Mouse (Mus musculus) myocyte (in vitro differentiated cells): ENCODE data around the gene Srsf4. TPM values are rescaled to one million over a fixed set of nuclear protein-coding genes. Genes with fewer than 3 reads are reported as not detected.

Experiments used
- H3K27me3 ChIP-seq: one replicate; pipeline ENCODE4 v1.6.1; 2011; ENCODE audit not compliant: control insufficient read depth, insufficient read depth, insufficient read length
- H3K36me3 ChIP-seq: one replicate; pipeline ENCODE4 v1.6.1; 2011; ENCODE audit not compliant: control insufficient read depth, insufficient read depth
- H3K4me2 ChIP-seq: one replicate; pipeline ENCODE4 v1.6.1; 2011; ENCODE audit warnings: low read depth, control low read depth
- H3K4me3 ChIP-seq: one replicate; pipeline ENCODE4 v1.5.1; 2011; ENCODE audit warnings: mild to moderate bottlenecking, control low read depth, moderate library complexity
- H3K79me2 ChIP-seq: one replicate; pipeline ENCODE4 v1.6.1; 2011; ENCODE audit not compliant: control insufficient read depth, insufficient read depth
- H3ac ChIP-seq: one replicate; pipeline ENCODE4 v1.6.1; 2011; ENCODE audit not compliant: control insufficient read depth, insufficient read length
- CEBPB ChIP-seq: IDR thresholded peaks from 2 replicates; pipeline ENCODE4 v1.6.1; 2011; ENCODE audit warnings: mild to moderate bottlenecking, moderate library complexity; ENCODE audit not compliant: poor library complexity, insufficient read depth, severe bottlenecking
- E2F4 ChIP-seq: IDR thresholded peaks from one replicate; pipeline ENCODE4 v1.6.1; 2011; ENCODE audit warnings: mild to moderate bottlenecking, control low read depth, moderate library complexity; ENCODE audit not compliant: insufficient read depth
- MAX ChIP-seq: IDR thresholded peaks from one replicate; pipeline ENCODE4 v1.6.1; 2011; ENCODE audit warnings: low read depth, mild to moderate bottlenecking, control low read depth
- MYOD1 ChIP-seq, 3 experiments: IDR thresholded peaks; one replicate each; pipeline ENCODE4 v1.6.1; 2011; ENCODE audit warnings: control low read depth in 2 of 3, low read depth in 2 of 3, mild to moderate bottlenecking in 2 of 3, moderate library complexity in 1 of 3; ENCODE audit not compliant: insufficient read length in 2 of 3, control insufficient read depth in 1 of 3
- MYOG ChIP-seq, 3 experiments: IDR thresholded peaks; one replicate each; pipeline ENCODE4 v1.6.1; 2011; ENCODE audit warnings: control low read depth in 2 of 3, low read depth in 2 of 3, mild to moderate bottlenecking in 2 of 3; ENCODE audit not compliant: insufficient read length in 2 of 3, control insufficient read depth in 1 of 3, insufficient read depth in 1 of 3
- POLR2A ChIP-seq: IDR thresholded peaks from one replicate; pipeline ENCODE4 v1.6.1; 2011; ENCODE audit warnings: low read depth, mild to moderate bottlenecking, control low read depth, moderate library complexity; ENCODE audit not compliant: insufficient read length
- POLR2AphosphoS2 ChIP-seq: IDR thresholded peaks from one replicate; pipeline ENCODE4 v1.6.1; 2011; ENCODE audit warnings: low read depth, control low read depth; ENCODE audit not compliant: insufficient read length
- REST ChIP-seq: IDR thresholded peaks from one replicate; pipeline ENCODE4 v1.6.1; 2011; ENCODE audit warnings: mild to moderate bottlenecking, control low read depth, moderate library complexity; ENCODE audit not compliant: insufficient read depth, insufficient read length
- SRF ChIP-seq: IDR thresholded peaks from one replicate; pipeline ENCODE4 v1.6.1; 2011; ENCODE audit warnings: low read depth; ENCODE audit not compliant: control insufficient read depth, insufficient read length
- TCF12 ChIP-seq: IDR thresholded peaks from one replicate; pipeline ENCODE4 v1.6.1; 2011; ENCODE audit warnings: mild to moderate bottlenecking, control low read depth; ENCODE audit not compliant: poor library complexity, insufficient read depth, severe bottlenecking
- TCF3 ChIP-seq: IDR thresholded peaks from one replicate; pipeline ENCODE4 v1.6.1; 2011; ENCODE audit warnings: low read depth, control low read depth; ENCODE audit not compliant: insufficient read length
- USF1 ChIP-seq: IDR thresholded peaks from one replicate; pipeline ENCODE4 v1.6.1; 2011; ENCODE audit warnings: low read depth, mild to moderate bottlenecking, control low read depth, moderate library complexity
- polyA plus RNA-seq: library from polyadenylated mRNA; unstranded; fragments of >200 nt; fragmentation: generic; extraction: Trizol; gene quantifications from one replicate; pipeline ENCODE4 v1.2.1, GENCODE M21; 2012; ENCODE audit warnings: missing spikeins

Gene Srsf4
- polyA plus RNA-seq, 1 experiment: 33.5 TPM

DNA sequence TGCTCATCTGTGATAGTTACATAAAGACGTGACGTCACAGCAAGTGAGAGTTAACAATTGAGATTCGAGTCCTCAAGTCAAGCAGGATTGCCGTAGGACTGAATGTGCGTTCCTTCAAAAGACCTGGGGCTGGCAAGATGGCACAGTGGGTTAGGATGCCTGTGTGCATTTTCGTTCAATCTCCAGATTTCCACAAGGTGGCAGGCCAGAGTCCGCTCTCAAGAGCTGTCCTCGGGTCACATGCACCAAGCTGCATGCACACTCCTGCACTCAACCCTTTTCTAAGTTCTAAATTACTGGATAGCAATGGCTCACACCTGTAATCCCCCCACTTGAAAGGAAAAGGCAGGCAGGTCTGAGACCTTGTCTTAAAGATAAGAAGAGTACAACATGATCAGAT lies 31.1 kb downstream of the Srsf4 start:
- Histone ChIP-seq H3K27me3 (no peaks in the 10 kb centered on the region), H3K4me2 (no peak overlapping the region), H3ac (no peak overlapping the region), H3K79me2 (no peaks in the 10 kb centered on the region), H3K36me3 (peaks cover 13% of the 10 kb centered on the region), H3K4me3 (no peak overlapping the region)
- TF ChIP-seq MAX (no peak), USF1 (peak; percentile 29), TCF3 (no peak)

- Histone ChIP-seq H3K27me3 (no peaks in the 10 kb centered on the region), H3K4me2 (no peak overlapping the region), H3K4me3 (no peak overlapping the region), H3K36me3 (peaks cover 3% of the 10 kb centered on the region), H3K79me2 (no peaks in the 10 kb centered on the region), H3ac (no peak overlapping the region)
- TF ChIP-seq POLR2A: no peak
- no peak for TF ChIP-seq MYOD1 (IDR thresholded peaks at IDR 0.05; ENCODE audit: control insufficient read depth in 1 of 3, insufficient read length in 2 of 3, low read depth in 2 of 3)
- TF ChIP-seq POLR2AphosphoS2: no peak
- no peak for TF ChIP-seq MYOG (IDR thresholded peaks at IDR 0.05; ENCODE audit: control insufficient read depth in 1 of 3, insufficient read depth in 1 of 3, insufficient read length in 2 of 3, low read depth in 2 of 3)
- TF ChIP-seq USF1: no peak
- TF ChIP-seq E2F4: no peak
- no peak for TF ChIP-seq REST
- TF ChIP-seq TCF12: no peak
- no peak for TF ChIP-seq CEBPB
- no peak for TF ChIP-seq MAX
- no peak for TF ChIP-seq TCF3
- no peak for TF ChIP-seq SRF
Observed at GRCm38 (mm10) chr4:131906423-131906822, 33.0 kb downstream of the Srsf4 start.

GRCm38 (mm10) chr4:131907912-131908311 lies 34.5 kb downstream of the Srsf4 start:
- Histone ChIP-seq H3K4me3 (no peak overlapping the region), H3ac (no peak overlapping the region), H3K4me2 (no peak overlapping the region), H3K36me3 (no peaks in the 10 kb centered on the region), H3K27me3 (no peaks in the 10 kb centered on the region), H3K79me2 (no peaks in the 10 kb centered on the region)
- TF ChIP-seq POLR2AphosphoS2 (no peak), TCF12 (no peak), MYOD1 (IDR thresholded peaks at IDR 0.05; ENCODE audit: control insufficient read depth in 1 of 3, insufficient read length in 2 of 3, low read depth in 2 of 3) (no peak), CEBPB (no peak), MAX (no peak), TCF3 (no peak), REST (no peak), MYOG (IDR thresholded peaks at IDR 0.05; ENCODE audit: control insufficient read depth in 1 of 3, insufficient read depth in 1 of 3, insufficient read length in 2 of 3, low read depth in 2 of 3) (no peak), POLR2A (no peak), USF1 (no peak), E2F4 (no peak), SRF (no peak)

GRCm38 (mm10) chr4:131910237-131910994 lies 37.0 kb downstream of the Srsf4 start:
- no peak overlapping the region for H3K4me3 ChIP-seq
- H3K27me3 ChIP-seq: no peaks in the 10 kb centered on the region
- no peaks in the 10 kb centered on the region for H3K36me3 ChIP-seq
- H3K79me2 ChIP-seq: no peaks in the 10 kb centered on the region
- H3K4me2 ChIP-seq: peak overlapping the region; percentile 48
- no peak overlapping the region for H3ac ChIP-seq
- TF ChIP-seq TCF12 (no peak), SRF (no peak)

- Histone ChIP-seq H3K4me3 (no peak overlapping the region), H3ac (no peak overlapping the region), H3K4me2 (no peak overlapping the region), H3K27me3 (no peaks in the 10 kb centered on the region), H3K79me2 (no peaks in the 10 kb centered on the region), H3K36me3 (no peaks in the 10 kb centered on the region)
- TF ChIP-seq POLR2AphosphoS2 (no peak), USF1 (no peak), MYOD1 (IDR thresholded peaks at IDR 0.05; ENCODE audit: control insufficient read depth in 1 of 3, insufficient read length in 2 of 3, low read depth in 2 of 3) (no peak), CEBPB (no peak), TCF3 (no peak), MAX (no peak), POLR2A (no peak), TCF12 (no peak), E2F4 (no peak)
Observed at GRCm38 (mm10) chr4:131911521-131911920, 38.1 kb downstream of the Srsf4 start.
